In genomic region chr6:83322794-83323193, GRCm38 (mm10) we compare ENCODE assay signal across 25 mouse cellular contexts. TPM values are rescaled to one million over a fixed set of nuclear protein-coding genes. Genes with fewer than 3 reads are reported as not detected.
DNase-seq lines count a peak whose midpoint lies in the region; ATAC-seq and TF ChIP-seq lines count a peak whose summit lies in the region.
"Had no signal": no experiment of that assay in that cellular context is flagged by ENCODE, and none has a peak within 500 bp of the region (broad histone marks: within the 10 kb centered on the region; RNA-seq: fewer than 3 reads in every experiment).

No protein-coding gene starts in this region.

- H3K4me1 ChIP-seq in liver, embryonic 13.5 days (replicated peaks) = peaks cover 38% of the 10 kb centered on the region
- peaks cover 14% of the 10 kb centered on the region for H3K4me1 ChIP-seq in liver, postnatal 0 days (ENCODE audit: insufficient read depth)
- H3K4me1 ChIP-seq in MEL (ENCODE audit: control insufficient read depth in 1 of 2, insufficient read depth in 2 of 2, low read length in 2 of 2) = peaks cover 9 to 14% of the 10 kb centered on the region in 2 experiments

- no peak for ATAC-seq in liver, embryonic 13.5 days (ENCODE audit: low read depth)
- ATAC-seq in liver, postnatal 0 days = no peak
- ATAC-seq in inflammation-experienced regulatory T-cells, adult 6 months = no peak
- ATAC-seq: activated CD4-positive, CD25-positive, alpha-beta regulatory T cell, adult 4 months; forebrain, embryonic 14.5 days; forebrain, postnatal 0 days; hindbrain, embryonic 16.5 days had no signal

- peaks cover 19% of the 10 kb centered on the region for H3K79me2 ChIP-seq in MEL (ENCODE audit: control insufficient read depth, insufficient read depth, low read length, poor library complexity)

- H3K27ac ChIP-seq in liver, embryonic 13.5 days = peak overlapping the region; percentile 23; the same call in 1 of the 2 replicates
- no peak overlapping the region for H3K27ac ChIP-seq in liver, postnatal 0 days (ENCODE audit: low read depth)
- H3K27ac ChIP-seq in MEL (ENCODE audit: control insufficient read depth, low read depth, low read length) = no peak overlapping the region
- H3K27ac ChIP-seq: gastrocnemius, adult 2 months; heart, embryonic 15.5 days; hindbrain, embryonic 10.5 days; hindbrain, embryonic 13.5 days had no signal

- TF ChIP-seq RAD21 in MEL (IDR thresholded peaks at IDR 0.05; ENCODE audit: low read depth, low read length) = no peak

- WGBS in liver, embryonic 13.5 days (ENCODE audit: insufficient replicate concordance) = 69% methylated on average over 2 of the region's 2 CpGs
- 77% methylated on average over 2 of the region's 2 CpGs for WGBS in liver, postnatal 0 days (ENCODE audit: insufficient replicate concordance)

- H3K9ac ChIP-seq in liver, embryonic 13.5 days = no peak overlapping the region
- no peak overlapping the region for H3K9ac ChIP-seq in liver, postnatal 0 days (replicated peaks)
- H3K9ac ChIP-seq in MEL (ENCODE audit: control insufficient read depth, low read depth, low read length, poor library complexity, severe bottlenecking) = no peak overlapping the region
- H3K9ac ChIP-seq: forebrain, postnatal 0 days; heart, embryonic 12.5 days; heart, embryonic 15.5 days; hindbrain, embryonic 13.5 days had no signal

- no peaks in the 10 kb centered on the region for H3K9me3 ChIP-seq in liver, embryonic 13.5 days (replicated peaks)
- no peaks in the 10 kb centered on the region for H3K9me3 ChIP-seq in liver, postnatal 0 days (ENCODE audit: low read length)
- H3K9me3 ChIP-seq in MEL (replicated peaks; ENCODE audit: insufficient read depth, low read length) = no peaks in the 10 kb centered on the region
- H3K9me3 ChIP-seq: heart, embryonic 12.5 days; heart, embryonic 15.5 days; hindbrain, embryonic 10.5 days; hindbrain, embryonic 13.5 days had no signal

- H3K36me3 ChIP-seq in liver, embryonic 13.5 days = peaks cover 10% of the 10 kb centered on the region
- H3K36me3 ChIP-seq in liver, postnatal 0 days (replicated peaks; ENCODE audit: insufficient read depth, low read length) = no peaks in the 10 kb centered on the region
- peaks cover 0 to 24% of the 10 kb centered on the region in 2 experiments; a peak in 2 of 4 replicates for H3K36me3 ChIP-seq in MEL (ENCODE audit: control insufficient read depth in 1 of 2, insufficient read depth in 2 of 2, low read length in 2 of 2)
- H3K36me3 ChIP-seq: heart, embryonic 15.5 days; hindbrain, embryonic 10.5 days; hindbrain, embryonic 13.5 days had no signal

- no peak for TF ChIP-seq CTCF in liver, postnatal 0 days (IDR thresholded peaks at IDR 0.05; ENCODE audit: low read depth)
- no peak for TF ChIP-seq CTCF in MEL (IDR thresholded peaks at IDR 0.05 in 2 of 3, conservative IDR thresholded peaks at IDR 0.05 in 1 of 3; ENCODE audit: control insufficient read depth in 1 of 3, insufficient read depth in 1 of 3, low read depth in 2 of 3, low read length in 3 of 3, poor library complexity in 1 of 3, severe bottlenecking in 1 of 3)

- no peak for DNase-seq in liver, embryonic 13.5 days
- no peak for DNase-seq in liver, postnatal 0 days
- no peak for DNase-seq in MEL (ENCODE audit: low read depth, low spot score)
- DNase-seq in gonadal fat pad, adult 2 months (ENCODE audit: low read depth) = peak; percentile 99
- no peak for DNase-seq in lung, postnatal 14 days
- DNase-seq: adrenal gland, adult 8-10 months; adrenal gland, postnatal 25 days; B cell, adult 2 months; cerebellum, adult 18-20 months; cerebellum, adult 9-10 months; cerebellum, postnatal 14 days; forebrain, postnatal 0 days; gastrocnemius, adult 2 months; gastrocnemius, postnatal 14 days; heart, adult 18-20 months; heart, postnatal 10 days; heart, postnatal 36 days had no signal

- no peaks in the 10 kb centered on the region for H3K27me3 ChIP-seq in liver, embryonic 13.5 days
- H3K27me3 ChIP-seq in liver, postnatal 0 days (ENCODE audit: insufficient read depth, low read length) = no peaks in the 10 kb centered on the region
- H3K27me3 ChIP-seq in MEL (ENCODE audit: control insufficient read depth in 1 of 2, insufficient read depth in 2 of 2, low read length in 2 of 2) = no peaks in the 10 kb centered on the region
- H3K27me3 ChIP-seq: heart, embryonic 12.5 days; heart, embryonic 15.5 days; hindbrain, embryonic 13.5 days had no signal

- no peak for TF ChIP-seq EP300 in liver, postnatal 0 days (IDR thresholded peaks at IDR 0.05; ENCODE audit: low read depth)
- no peak for TF ChIP-seq EP300 in MEL (IDR thresholded peaks at IDR 0.05; ENCODE audit: low read depth in 1 of 2, low read length in 2 of 2)

- no peak overlapping the region for H3K4me2 ChIP-seq in liver, embryonic 13.5 days
- H3K4me2 ChIP-seq in liver, postnatal 0 days (ENCODE audit: low read depth, low read length) = no peak overlapping the region
- H3K4me2 ChIP-seq: heart, embryonic 12.5 days; heart, embryonic 15.5 days; hindbrain, embryonic 13.5 days had no signal

- H3K4me3 ChIP-seq in liver, embryonic 13.5 days (replicated peaks) = no peak overlapping the region
- no peak overlapping the region for H3K4me3 ChIP-seq in liver, postnatal 0 days (ENCODE audit: low read depth, low read length)
- no peak overlapping the region for H3K4me3 ChIP-seq in MEL (ENCODE audit: control insufficient read depth in 1 of 2, insufficient read depth in 1 of 2, low read depth in 2 of 2, low read length in 2 of 2)
- H3K4me3 ChIP-seq: gastrocnemius, adult 2 months; heart, embryonic 12.5 days; heart, embryonic 15.5 days; hindbrain, embryonic 10.5 days; hindbrain, embryonic 13.5 days had no signal

- no peak for TF ChIP-seq POLR2A in MEL (IDR thresholded peaks at IDR 0.05; ENCODE audit: control insufficient read depth in 1 of 2, insufficient read depth in 1 of 2, low read depth in 1 of 2, low read length in 2 of 2, poor library complexity in 1 of 2)

TF ChIP-seq in MEL, 35 proteins besides CTCF, POLR2A, EP300 and RAD21:
- no peak for TF ChIP-seq TCF12 (IDR thresholded peaks at IDR 0.05; ENCODE audit: low read depth, low read length)
- no peak for TF ChIP-seq MAFK (IDR thresholded peaks at IDR 0.05; ENCODE audit: borderline replicate concordance, low read depth, low read length)
- no peak for TF ChIP-seq E2F4 (IDR thresholded peaks at IDR 0.05; ENCODE audit: borderline replicate concordance, low read depth, low read length)
- TF ChIP-seq GATA1 (IDR thresholded peaks at IDR 0.05; ENCODE audit: low read depth, low read length) = 0 out of 2 replicates have a peak, but pooled peaks have one; percentile 16

RNA-seq across cellular contexts. Expression of gene Mthfd2, which starts 2.9 kb away (rescaled TPM):
- 90.3 and 106 TPM in 2 replicates for polyA plus RNA-seq in liver, embryonic 13.5 days (2015; fragmentation: Nextera tagmentation; extraction: Ambion mirVana)
- 16.6 and 20.9 TPM in 2 replicates for polyA plus RNA-seq in liver, postnatal 0 days (2015; fragmentation: Nextera tagmentation; extraction: Ambion mirVana)
- total RNA-seq in MEL (2012; rRNA removed) = 80.5 and 155 TPM in 2 replicates
- polyA plus RNA-seq in MEL (2012; ENCODE audit: insufficient read depth in 1 of 2, insufficient read length in 2 of 2, low read depth in 1 of 2, low replicate concordance in 2 of 2, missing spikeins in 1 of 2) = 100 to 1,000 TPM; 219 to 558 TPM
- polyA plus RNA-seq in gonadal fat pad, adult 2 months (2012; rRNA removed) = 37.8 and 49.5 TPM in 2 replicates
- 100 to 1,000 TPM; 129 to 140 (median 134) TPM for polyA plus RNA-seq in inflammation-experienced regulatory T-cells, adult 6 months (2017; shearing (Covaris generic))

RNA-seq across cellular contexts. Expression of gene Mob1a, which starts 3.0 kb away (rescaled TPM):
- 36.9 and 46.5 TPM in 2 replicates for polyA plus RNA-seq in liver, embryonic 13.5 days (2015; fragmentation: Nextera tagmentation; extraction: Ambion mirVana)
- polyA plus RNA-seq in liver, postnatal 0 days (2015; fragmentation: Nextera tagmentation; extraction: Ambion mirVana) = 17.2 and 20.9 TPM in 2 replicates
- total RNA-seq in MEL (2012; rRNA removed) = 71.2 and 74.7 TPM in 2 replicates
- polyA plus RNA-seq in MEL (2012; ENCODE audit: insufficient read depth in 1 of 2, insufficient read length in 2 of 2, low read depth in 1 of 2, low replicate concordance in 2 of 2, missing spikeins in 1 of 2) = 100 to 1,000 TPM in 1 of 2 experiments, 10 to 100 TPM in 1; 57.0 to 120 TPM
- polyA plus RNA-seq in gonadal fat pad, adult 2 months (2012; rRNA removed) = 39.3 and 41.2 TPM in 2 replicates
- 10 to 100 TPM; 57.7 to 67.7 (median 63.5) TPM for polyA plus RNA-seq in inflammation-experienced regulatory T-cells, adult 6 months (2017; shearing (Covaris generic))

RNA-seq across cellular contexts. Expression of gene Bola3, which starts 26.2 kb away (rescaled TPM):
- polyA plus RNA-seq in liver, embryonic 13.5 days (2015; fragmentation: Nextera tagmentation; extraction: Ambion mirVana) = 329 and 343 TPM in 2 replicates
- 277 and 286 TPM in 2 replicates for polyA plus RNA-seq in liver, postnatal 0 days (2015; fragmentation: Nextera tagmentation; extraction: Ambion mirVana)
- 48.3 and 55.2 TPM in 2 replicates for total RNA-seq in MEL (2012; rRNA removed)
- polyA plus RNA-seq in MEL (2012; ENCODE audit: insufficient read depth in 1 of 2, insufficient read length in 2 of 2, low read depth in 1 of 2, low replicate concordance in 2 of 2, missing spikeins in 1 of 2) = 100 to 1,000 TPM in 1 of 2 experiments, not detected in 1; 211 TPM
- 20.1 and 20.2 TPM in 2 replicates for polyA plus RNA-seq in gonadal fat pad, adult 2 months (2012; rRNA removed)
- polyA plus RNA-seq in inflammation-experienced regulatory T-cells, adult 6 months (2017; shearing (Covaris generic)) = 10 to 100 TPM; 59.4 to 85.5 (median 73.8) TPM
